Mouse (Mus musculus) liver, adult 2 months (tissue): ENCODE measurements at regions not wholly inside any gene's neighbourhood (a gene's known extent, or its start where the extent isn't known, plus 50 kb on each side); places are given as distances from the start of the nearest gene placed in this dataset.

ENCODE experiments used
- CTCF ChIP-seq: fragments of 200-500 bp; IDR thresholded peaks from 2 replicates; pipeline ENCODE4 v1.5.1; 2011; ENCODE audit warnings: low read depth, low read length, control low read depth
- POLR2A ChIP-seq: fragments of 200-500 bp; IDR thresholded peaks from 2 replicates; pipeline ENCODE4 v1.6.1; 2011; ENCODE audit warnings: low read length, control low read depth; ENCODE audit not compliant: insufficient read depth; ENCODE audit errors: extremely low read depth

GRCm38 (mm10) chr8:54442395-54442794 is 87.0 kb upstream of the Asb5 start:
- TF ChIP-seq CTCF (no peak), POLR2A (no peak)
